Mouse (Mus musculus): Measurements from ENCODE around the gene Sap30. TPM values are rescaled to one million over a fixed set of nuclear protein-coding genes. Genes with fewer than 3 reads are reported as not detected.

Gene Sap30
- total RNA-seq, 1 experiment = 76.8 TPM

GRCm38 (mm10) chr8:57512141-57513056 lies 24.7 kb upstream of the Sap30 start:
- H3K9ac ChIP-seq (ENCODE audit: insufficient read depth, low read depth, low read length, poor library complexity, severe bottlenecking) = peak overlapping the region; percentile 99
- H3K4me1 ChIP-seq (ENCODE audit: control insufficient read depth in 2 of 2, insufficient read depth in 2 of 2, low read length in 2 of 2, poor library complexity in 1 of 2) = peaks cover under 1 to 7% of the 10 kb centered on the region in 2 experiments; a peak in 2 of 4 replicates
- in situ Hi-C loops (cut with MboI; ENCODE audit: low sequenced_read_pairs in 2 of 2, unreplicated experiment in 2 of 2) = no loop called here
- no peak for DNase-seq (ENCODE audit: low read depth, low spot score)
- H3K36me3 ChIP-seq (ENCODE audit: control insufficient read depth, insufficient read depth, low read length, poor library complexity, severe bottlenecking) = peaks cover 18% of the 10 kb centered on the region
- H3K4me3 ChIP-seq (ENCODE audit: insufficient read depth in 1 of 2, low read depth in 1 of 2, low read length in 2 of 2, poor library complexity in 1 of 2, severe bottlenecking in 1 of 2) = peak overlapping the region; percentile 84 to 94
- H3K9me3 ChIP-seq (ENCODE audit: control insufficient read depth, insufficient read depth, low read depth, low read length) = no peaks in the 10 kb centered on the region
- peak; percentile 11; the same call in 1 of the 2 replicates for TF ChIP-seq HCFC1 (IDR thresholded peaks at IDR 0.05; ENCODE audit: borderline replicate concordance, insufficient read depth, low read length)
- no peak for TF ChIP-seq ZNF384 (IDR thresholded peaks at IDR 0.05; ENCODE audit: low read depth, low read length)
- no peak for TF ChIP-seq MAFK (IDR thresholded peaks at IDR 0.05; ENCODE audit: insufficient read depth, low read depth, low read length)
- H3K27ac ChIP-seq (ENCODE audit: insufficient read depth, low read depth, low read length, poor library complexity, severe bottlenecking) = peak overlapping the region; percentile 98

- Histone ChIP-seq H3K9me3 (ENCODE audit: control insufficient read depth, insufficient read depth, low read depth, low read length) (no peaks in the 10 kb centered on the region), H3K4me3 (ENCODE audit: insufficient read depth in 1 of 2, low read depth in 1 of 2, low read length in 2 of 2, poor library complexity in 1 of 2, severe bottlenecking in 1 of 2) (peak within 1 kb of the TSS; percentile 95 to 96), H3K4me1 (ENCODE audit: control insufficient read depth in 2 of 2, insufficient read depth in 2 of 2, low read length in 2 of 2, poor library complexity in 1 of 2) (peaks cover 2 to 7% of the 10 kb centered on the region in 2 experiments; a peak in 2 of 4 replicates), H3K36me3 (ENCODE audit: control insufficient read depth, insufficient read depth, low read length, poor library complexity, severe bottlenecking) (peaks cover 19% of the 10 kb centered on the region), H3K9ac (ENCODE audit: insufficient read depth, low read depth, low read length, poor library complexity, severe bottlenecking) (peak within 1 kb of the TSS; percentile 99), H3K27ac (ENCODE audit: insufficient read depth, low read depth, low read length, poor library complexity, severe bottlenecking) (peak within 1 kb of the TSS; percentile 98)
- DNase-seq (ENCODE audit: low read depth, low spot score) = peak; percentile 99
- in situ Hi-C loops (cut with MboI; ENCODE audit: low sequenced_read_pairs in 2 of 2, unreplicated experiment in 2 of 2) = no loop called here
- TF ChIP-seq HCFC1 (IDR thresholded peaks at IDR 0.05; ENCODE audit: borderline replicate concordance, insufficient read depth, low read length) (peak; percentile 53; the same call in 1 of the 2 replicates), CHD2 (IDR thresholded peaks at IDR 0.05; ENCODE audit: low read depth, low read length) (peak; percentile 42; the same call in 1 of the 2 replicates), ZC3H11A (IDR thresholded peaks at IDR 0.05; ENCODE audit: borderline replicate concordance, low read depth, low read length) (no peak), ZNF384 (IDR thresholded peaks at IDR 0.05; ENCODE audit: low read depth, low read length) (no peak), MAFK (IDR thresholded peaks at IDR 0.05; ENCODE audit: insufficient read depth, low read depth, low read length) (no peak)
These were observed 23.9 kb upstream of the Sap30 start, which contains the start of gene Hmgb2 for GRCm38 (mm10) chr8:57511316-57512118. Gene Hmgb2 (plus strand): TSS chr8:57511907.

GRCm38 (mm10) chr8:57510791-57511315 lies 23.2 kb upstream of the Sap30 start:
- peak overlapping the region; percentile 95 to 96 for H3K4me3 ChIP-seq (ENCODE audit: insufficient read depth in 1 of 2, low read depth in 1 of 2, low read length in 2 of 2, poor library complexity in 1 of 2, severe bottlenecking in 1 of 2)
- no peaks in the 10 kb centered on the region for H3K9me3 ChIP-seq (ENCODE audit: control insufficient read depth, insufficient read depth, low read depth, low read length)
- TF ChIP-seq ZC3H11A (IDR thresholded peaks at IDR 0.05; ENCODE audit: borderline replicate concordance, low read depth, low read length) (no peak), MAFK (IDR thresholded peaks at IDR 0.05; ENCODE audit: insufficient read depth, low read depth, low read length) (no peak), HCFC1 (IDR thresholded peaks at IDR 0.05; ENCODE audit: borderline replicate concordance, insufficient read depth, low read length) (no peak), ZNF384 (IDR thresholded peaks at IDR 0.05; ENCODE audit: low read depth, low read length) (no peak), CHD2 (IDR thresholded peaks at IDR 0.05; ENCODE audit: low read depth, low read length) (no peak)
- H3K4me1 ChIP-seq (ENCODE audit: control insufficient read depth in 2 of 2, insufficient read depth in 2 of 2, low read length in 2 of 2, poor library complexity in 1 of 2) = peaks cover 2 to 7% of the 10 kb centered on the region in 2 experiments; a peak in 2 of 4 replicates
- peaks cover 17% of the 10 kb centered on the region for H3K36me3 ChIP-seq (ENCODE audit: control insufficient read depth, insufficient read depth, low read length, poor library complexity, severe bottlenecking)
- DNase-seq (ENCODE audit: low read depth, low spot score) = no peak
- peak overlapping the region; percentile 99 for H3K9ac ChIP-seq (ENCODE audit: insufficient read depth, low read depth, low read length, poor library complexity, severe bottlenecking)
- peak overlapping the region; percentile 95 for H3K27ac ChIP-seq (ENCODE audit: insufficient read depth, low read depth, low read length, poor library complexity, severe bottlenecking)
- in situ Hi-C loops (cut with MboI; ENCODE audit: low sequenced_read_pairs in 2 of 2, unreplicated experiment in 2 of 2) = no loop called here

GRCm38 (mm10) chr8:57508657-57509056 lies 21.0 kb upstream of the Sap30 start:
- Histone ChIP-seq H3K27ac (ENCODE audit: insufficient read depth, low read depth, low read length, poor library complexity, severe bottlenecking) (no peak overlapping the region), H3K36me3 (ENCODE audit: control insufficient read depth, insufficient read depth, low read length, poor library complexity, severe bottlenecking) (peaks cover 13% of the 10 kb centered on the region), H3K9me3 (ENCODE audit: control insufficient read depth, insufficient read depth, low read depth, low read length) (no peaks in the 10 kb centered on the region), H3K4me1 (ENCODE audit: control insufficient read depth in 2 of 2, insufficient read depth in 2 of 2, low read length in 2 of 2, poor library complexity in 1 of 2) (peaks cover 7 to 9% of the 10 kb centered on the region in 2 experiments; a peak in 3 of 4 replicates), H3K9ac (ENCODE audit: insufficient read depth, low read depth, low read length, poor library complexity, severe bottlenecking) (no peak overlapping the region), H3K4me3 (ENCODE audit: insufficient read depth in 1 of 2, low read depth in 1 of 2, low read length in 2 of 2, poor library complexity in 1 of 2, severe bottlenecking in 1 of 2) (no peak overlapping the region)
- DNase-seq (ENCODE audit: low read depth, low spot score) = no peak
- in situ Hi-C loops (cut with MboI; ENCODE audit: low sequenced_read_pairs in 2 of 2, unreplicated experiment in 2 of 2) = no loop called here
- TF ChIP-seq ZNF384 (IDR thresholded peaks at IDR 0.05; ENCODE audit: low read depth, low read length) = no peak
- no peak for TF ChIP-seq MAFK (IDR thresholded peaks at IDR 0.05; ENCODE audit: insufficient read depth, low read depth, low read length)
- no peak for TF ChIP-seq HCFC1 (IDR thresholded peaks at IDR 0.05; ENCODE audit: borderline replicate concordance, insufficient read depth, low read length)
- no peak for TF ChIP-seq CHD2 (IDR thresholded peaks at IDR 0.05; ENCODE audit: low read depth, low read length)
- TF ChIP-seq ZC3H11A (IDR thresholded peaks at IDR 0.05; ENCODE audit: borderline replicate concordance, low read depth, low read length) = no peak

Measured in ES-E14 (cell line).